Mouse (Mus musculus): ENCODE data around the gene Lrmda.

Gene Lrmda

GRCm38 (mm10) chr14:22402411-22402810 lies 382.9 kb downstream of the Lrmda start:
- no peak for DNase-seq (ENCODE audit: extremely low read depth, low read depth)

GRCm38 (mm10) chr14:22406623-22407022 lies 387.1 kb downstream of the Lrmda start:
- no peak for DNase-seq (ENCODE audit: extremely low read depth, low read depth)

GRCm38 (mm10) chr14:22410826-22411225 lies 391.3 kb downstream of the Lrmda start:
- no peak for DNase-seq (ENCODE audit: extremely low read depth, low read depth)

GRCm38 (mm10) chr14:22413220-22413619 lies 393.7 kb downstream of the Lrmda start:
- no peak for DNase-seq (ENCODE audit: extremely low read depth, low read depth)

GRCm38 (mm10) chr14:22417706-22418105 lies 398.2 kb downstream of the Lrmda start:
- no peak for DNase-seq (ENCODE audit: extremely low read depth, low read depth)

- DNase-seq (ENCODE audit: extremely low read depth, low read depth): no peak
Measured at GRCm38 (mm10) chr14:22421668-22422067, 402.2 kb downstream of the Lrmda start.

GRCm38 (mm10) chr14:22425018-22425534 lies 405.6 kb downstream of the Lrmda start:
- no peak for DNase-seq (ENCODE audit: extremely low read depth, low read depth)

- no peak for DNase-seq (ENCODE audit: extremely low read depth, low read depth)
Measured at GRCm38 (mm10) chr14:22435441-22435840, 415.9 kb downstream of the Lrmda start.

- no peak for DNase-seq (ENCODE audit: extremely low read depth, low read depth)
Measured at GRCm38 (mm10) chr14:22435860-22436377, 416.4 kb downstream of the Lrmda start.

- no peak for DNase-seq (ENCODE audit: extremely low read depth, low read depth)
Measured at GRCm38 (mm10) chr14:22440341-22440999, 421.0 kb downstream of the Lrmda start.

GRCm38 (mm10) chr14:22441859-22442447 lies 422.4 kb downstream of the Lrmda start:
- DNase-seq (ENCODE audit: extremely low read depth, low read depth): no peak

- DNase-seq (ENCODE audit: extremely low read depth, low read depth): no peak
Measured at GRCm38 (mm10) chr14:22442719-22443118, 423.2 kb downstream of the Lrmda start.

GRCm38 (mm10) chr14:22444541-22444940 lies 425.0 kb downstream of the Lrmda start:
- DNase-seq (ENCODE audit: extremely low read depth, low read depth): no peak

GRCm38 (mm10) chr14:22445161-22445821 lies 425.8 kb downstream of the Lrmda start:
- DNase-seq (ENCODE audit: extremely low read depth, low read depth): no peak

- DNase-seq (ENCODE audit: extremely low read depth, low read depth): no peak
Measured at GRCm38 (mm10) chr14:22445841-22446570, 426.5 kb downstream of the Lrmda start.

GRCm38 (mm10) chr14:22451603-22452002 lies 432.1 kb downstream of the Lrmda start:
- DNase-seq (ENCODE audit: extremely low read depth, low read depth): no peak

GRCm38 (mm10) chr14:22464314-22464713 lies 444.8 kb downstream of the Lrmda start:
- DNase-seq (ENCODE audit: extremely low read depth, low read depth): no peak

- no peak for DNase-seq (ENCODE audit: extremely low read depth, low read depth)
Measured at GRCm38 (mm10) chr14:22471041-22471440, 451.5 kb downstream of the Lrmda start.

- DNase-seq (ENCODE audit: extremely low read depth, low read depth): no peak
Measured at GRCm38 (mm10) chr14:22473451-22473850, 453.9 kb downstream of the Lrmda start.

GRCm38 (mm10) chr14:22473991-22474390 lies 454.5 kb downstream of the Lrmda start:
- DNase-seq (ENCODE audit: extremely low read depth, low read depth): no peak

GRCm38 (mm10) chr14:22493326-22493725 lies 473.8 kb downstream of the Lrmda start:
- DNase-seq (ENCODE audit: extremely low read depth, low read depth): no peak

GRCm38 (mm10) chr14:22494290-22494689 lies 474.8 kb downstream of the Lrmda start:
- DNase-seq (ENCODE audit: extremely low read depth, low read depth): no peak
